Mouse (Mus musculus) myocyte (in vitro differentiated cells): Measurements from ENCODE around the gene Olfr341.

Experiments used
- CEBPB ChIP-seq: IDR thresholded peaks from 2 replicates; pipeline ENCODE4 v1.6.1; 2011; ENCODE audit warnings: mild to moderate bottlenecking, moderate library complexity; ENCODE audit not compliant: poor library complexity, insufficient read depth, severe bottlenecking
- E2F4 ChIP-seq: IDR thresholded peaks from one replicate; pipeline ENCODE4 v1.6.1; 2011; ENCODE audit warnings: mild to moderate bottlenecking, control low read depth, moderate library complexity; ENCODE audit not compliant: insufficient read depth
- MAX ChIP-seq: IDR thresholded peaks from one replicate; pipeline ENCODE4 v1.6.1; 2011; ENCODE audit warnings: low read depth, mild to moderate bottlenecking, control low read depth
- MYOD1 ChIP-seq, 3 experiments: IDR thresholded peaks; one replicate each; pipeline ENCODE4 v1.6.1; 2011; ENCODE audit warnings: control low read depth in 2 of 3, low read depth in 2 of 3, mild to moderate bottlenecking in 2 of 3, moderate library complexity in 1 of 3; ENCODE audit not compliant: insufficient read length in 2 of 3, control insufficient read depth in 1 of 3
- POLR2A ChIP-seq: IDR thresholded peaks from one replicate; pipeline ENCODE4 v1.6.1; 2011; ENCODE audit warnings: low read depth, mild to moderate bottlenecking, control low read depth, moderate library complexity; ENCODE audit not compliant: insufficient read length
- POLR2AphosphoS2 ChIP-seq: IDR thresholded peaks from one replicate; pipeline ENCODE4 v1.6.1; 2011; ENCODE audit warnings: low read depth, control low read depth; ENCODE audit not compliant: insufficient read length
- SRF ChIP-seq: IDR thresholded peaks from one replicate; pipeline ENCODE4 v1.6.1; 2011; ENCODE audit warnings: low read depth; ENCODE audit not compliant: control insufficient read depth, insufficient read length
- TCF12 ChIP-seq: IDR thresholded peaks from one replicate; pipeline ENCODE4 v1.6.1; 2011; ENCODE audit warnings: mild to moderate bottlenecking, control low read depth; ENCODE audit not compliant: poor library complexity, insufficient read depth, severe bottlenecking
- TCF3 ChIP-seq: IDR thresholded peaks from one replicate; pipeline ENCODE4 v1.6.1; 2011; ENCODE audit warnings: low read depth, control low read depth; ENCODE audit not compliant: insufficient read length
- USF1 ChIP-seq: IDR thresholded peaks from one replicate; pipeline ENCODE4 v1.6.1; 2011; ENCODE audit warnings: low read depth, mild to moderate bottlenecking, control low read depth, moderate library complexity

DNA sequence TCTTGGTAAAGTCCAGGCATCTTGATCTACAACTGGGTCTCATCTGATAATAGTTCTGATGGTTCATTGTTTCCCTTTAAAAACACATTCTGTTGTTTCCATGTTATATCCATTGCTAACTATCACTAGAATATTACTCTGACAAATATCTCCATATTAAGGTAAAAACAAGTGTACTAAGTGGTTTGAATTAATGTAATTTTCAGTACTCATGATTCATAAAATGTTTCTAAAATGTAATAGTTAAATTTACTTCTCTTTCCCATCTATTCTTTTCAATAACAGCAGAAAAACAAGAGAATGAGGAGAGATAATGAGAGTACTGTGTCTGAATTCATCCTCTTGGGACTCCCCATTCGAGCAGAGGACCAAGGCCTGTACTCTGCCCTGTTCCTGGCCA is 30.0 kb downstream of the Olfr341 start, which contains the start of gene Olfr340:
- TF ChIP-seq POLR2AphosphoS2 (no peak), MAX (no peak), POLR2A (no peak), TCF3 (no peak), CEBPB (no peak), USF1 (no peak), TCF12 (no peak), MYOD1 (IDR thresholded peaks at IDR 0.05; ENCODE audit: control insufficient read depth in 1 of 3, insufficient read length in 2 of 3, low read depth in 2 of 3) (no peak), E2F4 (no peak), SRF (no peak)
